Mouse (Mus musculus): ENCODE measurements at regions not wholly inside any gene's neighbourhood (a gene's known extent, or its start where the extent isn't known, plus 50 kb on each side); places are given as distances from the start of the nearest gene placed in this dataset.

DNA sequence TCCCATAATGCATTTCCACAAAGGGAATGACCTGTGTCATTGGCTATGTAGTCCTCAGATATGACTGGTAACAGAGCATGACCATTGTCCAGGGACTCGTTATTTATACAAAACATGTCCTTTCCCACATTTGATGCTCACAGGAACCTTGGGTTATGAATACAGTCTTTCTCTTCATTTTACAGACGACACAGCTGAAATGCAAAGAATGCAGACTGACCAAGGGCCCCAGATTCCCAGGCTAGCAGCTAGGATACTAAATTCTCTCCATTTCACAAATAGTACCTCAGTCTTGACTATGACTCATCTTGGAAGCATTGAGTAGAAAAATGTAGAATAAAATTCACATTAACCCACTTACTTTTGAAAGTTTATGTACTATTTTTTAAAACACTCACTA, 182.7 kb upstream of the Sox4 start:
- no peak for DNase-seq (ENCODE audit: low spot score in 2 of 2)
- no peak overlapping the region for H3K4me3 ChIP-seq
- no peak for TF ChIP-seq CTCF (conservative IDR thresholded peaks at IDR 0.05)
- no peak overlapping the region for H3K27ac ChIP-seq

DNA sequence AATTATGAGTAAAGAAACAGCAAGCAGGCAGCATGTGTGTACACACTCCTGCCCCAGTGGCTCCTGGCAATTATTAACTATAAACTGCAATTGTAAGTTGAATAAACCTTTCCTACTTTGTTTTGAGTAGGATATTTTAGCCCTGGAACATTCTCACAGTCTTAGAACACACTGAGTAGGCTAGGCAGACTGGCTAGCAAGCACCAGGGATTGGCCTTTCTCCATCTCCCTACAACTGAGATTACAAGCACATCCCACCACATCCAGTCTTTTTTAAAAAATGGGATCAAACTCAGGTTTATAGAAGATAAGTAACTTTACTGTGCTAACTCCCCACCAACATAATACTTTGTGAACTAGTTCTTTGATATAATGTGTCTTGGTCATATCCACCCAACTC, 174.0 kb upstream of the Sox4 start:
- Histone ChIP-seq H3K27ac (no peak overlapping the region), H3K4me3 (no peak overlapping the region)
- no peak for TF ChIP-seq CTCF (conservative IDR thresholded peaks at IDR 0.05)
- no peak for DNase-seq (ENCODE audit: low spot score in 2 of 2)

DNA sequence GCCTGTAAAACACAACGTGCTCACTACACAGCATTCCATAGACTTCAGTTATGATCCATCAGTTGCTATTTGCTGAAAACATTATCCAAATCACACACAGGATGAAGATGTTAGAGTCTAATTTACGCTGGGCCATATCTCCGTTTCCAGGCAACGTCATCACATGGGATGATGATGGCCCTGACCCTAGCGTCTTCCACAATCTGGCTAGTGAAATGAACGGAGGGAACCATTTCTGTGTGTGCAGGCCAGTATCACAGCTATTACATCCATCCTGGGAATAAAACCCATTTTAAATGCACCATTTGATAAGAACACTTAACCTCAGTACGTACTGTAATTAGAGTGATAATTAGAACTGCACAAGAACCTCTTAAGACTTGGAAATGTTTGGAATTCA, 170.0 kb upstream of the Sox4 start:
- no peak for DNase-seq (ENCODE audit: low spot score in 2 of 2)
- Histone ChIP-seq H3K4me3 (no peak overlapping the region), H3K27ac (no peak overlapping the region)
- no peak for TF ChIP-seq CTCF (conservative IDR thresholded peaks at IDR 0.05)

DNA sequence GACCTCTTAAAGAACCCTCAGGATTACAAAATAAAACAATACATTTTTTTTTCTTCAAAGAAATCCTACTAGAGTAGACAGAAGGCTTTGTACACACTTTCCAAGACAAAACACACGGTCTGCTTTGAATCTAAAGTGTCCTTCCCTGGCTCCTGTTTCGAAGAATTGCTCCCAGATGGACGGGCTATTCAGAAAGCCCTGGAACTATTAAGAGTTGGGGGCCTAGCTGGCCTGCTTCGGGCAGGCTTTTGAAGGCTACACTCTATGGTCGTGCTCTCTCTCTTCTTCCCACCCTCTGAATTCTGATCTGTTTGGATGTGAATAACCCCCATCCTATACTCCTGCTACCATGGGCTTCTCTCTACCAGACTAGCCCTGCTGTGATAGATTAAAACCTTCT, 167.6 kb upstream of the Sox4 start:
- DNase-seq (ENCODE audit: low spot score in 2 of 2) = no peak
- Histone ChIP-seq H3K27ac (no peak overlapping the region), H3K4me3 (no peak overlapping the region)
- no peak for TF ChIP-seq CTCF (conservative IDR thresholded peaks at IDR 0.05)

DNA sequence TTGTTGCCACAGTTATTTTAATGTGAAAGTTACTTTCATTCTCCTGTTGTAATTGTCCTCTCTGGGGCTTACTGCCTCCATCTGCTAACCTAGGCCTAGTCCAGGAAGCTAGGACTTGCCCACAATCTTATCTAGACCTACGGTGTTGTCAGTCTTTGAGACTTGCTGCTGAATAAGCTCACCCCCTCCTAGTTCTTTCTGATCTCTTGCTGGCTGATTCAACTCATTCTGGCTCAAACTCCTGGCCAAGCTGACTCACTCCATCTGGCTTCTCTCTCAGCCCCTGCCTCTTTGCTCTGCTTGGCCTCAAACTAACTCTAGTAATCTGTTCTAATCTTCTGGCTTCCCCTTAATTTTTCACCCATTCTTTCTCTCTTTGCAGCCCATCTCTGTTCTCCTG, 165.8 kb upstream of the Sox4 start:
- Histone ChIP-seq H3K27ac (no peak overlapping the region), H3K4me3 (no peak overlapping the region)
- no peak for TF ChIP-seq CTCF (conservative IDR thresholded peaks at IDR 0.05)
- DNase-seq (ENCODE audit: low spot score in 2 of 2) = peak in 1 of 2 experiments; percentile 34

DNA sequence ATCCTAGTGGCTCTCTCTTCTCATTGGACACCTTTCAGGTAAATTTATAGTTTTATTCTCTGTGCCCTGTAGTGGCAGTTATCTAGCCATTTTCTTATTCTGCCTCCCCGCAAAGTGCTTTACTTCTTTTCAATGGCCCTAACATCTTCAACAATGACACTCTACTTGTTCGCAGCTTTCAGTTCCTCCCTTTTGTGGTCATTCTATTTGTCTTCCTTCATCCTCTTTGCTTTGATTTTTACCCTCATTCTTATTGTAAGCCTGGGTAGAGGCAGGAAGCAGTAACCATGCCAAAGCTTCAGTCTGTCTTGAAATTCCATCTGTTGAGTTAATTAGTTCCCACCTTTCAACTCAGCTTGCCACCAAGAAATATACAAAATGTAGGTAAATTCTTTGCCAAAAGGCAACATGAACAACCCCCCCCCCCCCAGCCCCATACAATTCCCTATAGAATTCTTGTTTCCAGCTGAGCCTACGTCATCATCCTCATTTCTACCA, 161.5 kb upstream of the Sox4 start:
- TF ChIP-seq CTCF (conservative IDR thresholded peaks at IDR 0.05) = no peak
- no peak for DNase-seq (ENCODE audit: low spot score in 2 of 2)
- H3K27ac ChIP-seq = no peak overlapping the region
- H3K4me3 ChIP-seq = no peak overlapping the region

DNA sequence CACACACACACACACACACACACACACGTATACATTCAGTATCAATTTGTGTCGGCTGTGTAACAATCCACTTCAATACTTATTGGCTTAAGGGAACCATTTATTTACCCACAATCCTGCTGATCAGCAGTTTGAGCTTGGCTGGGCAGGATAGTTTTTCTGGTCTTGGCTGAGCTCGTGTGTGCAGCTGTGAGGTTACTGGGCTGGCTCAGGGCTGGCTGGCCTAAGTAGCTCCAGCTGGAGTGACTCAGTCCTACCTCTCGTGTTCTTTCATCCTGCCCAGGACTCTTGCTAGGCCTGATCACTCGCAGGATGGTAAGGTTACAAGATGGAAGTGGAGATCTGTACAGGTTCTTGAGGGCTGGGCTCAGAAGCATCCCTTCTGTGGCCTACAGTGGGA, 156.6 kb upstream of the Sox4 start:
- DNase-seq (ENCODE audit: low spot score in 2 of 2) = no peak
- H3K27ac ChIP-seq = no peak overlapping the region
- TF ChIP-seq CTCF (conservative IDR thresholded peaks at IDR 0.05) = no peak
- no peak overlapping the region for H3K4me3 ChIP-seq

DNA sequence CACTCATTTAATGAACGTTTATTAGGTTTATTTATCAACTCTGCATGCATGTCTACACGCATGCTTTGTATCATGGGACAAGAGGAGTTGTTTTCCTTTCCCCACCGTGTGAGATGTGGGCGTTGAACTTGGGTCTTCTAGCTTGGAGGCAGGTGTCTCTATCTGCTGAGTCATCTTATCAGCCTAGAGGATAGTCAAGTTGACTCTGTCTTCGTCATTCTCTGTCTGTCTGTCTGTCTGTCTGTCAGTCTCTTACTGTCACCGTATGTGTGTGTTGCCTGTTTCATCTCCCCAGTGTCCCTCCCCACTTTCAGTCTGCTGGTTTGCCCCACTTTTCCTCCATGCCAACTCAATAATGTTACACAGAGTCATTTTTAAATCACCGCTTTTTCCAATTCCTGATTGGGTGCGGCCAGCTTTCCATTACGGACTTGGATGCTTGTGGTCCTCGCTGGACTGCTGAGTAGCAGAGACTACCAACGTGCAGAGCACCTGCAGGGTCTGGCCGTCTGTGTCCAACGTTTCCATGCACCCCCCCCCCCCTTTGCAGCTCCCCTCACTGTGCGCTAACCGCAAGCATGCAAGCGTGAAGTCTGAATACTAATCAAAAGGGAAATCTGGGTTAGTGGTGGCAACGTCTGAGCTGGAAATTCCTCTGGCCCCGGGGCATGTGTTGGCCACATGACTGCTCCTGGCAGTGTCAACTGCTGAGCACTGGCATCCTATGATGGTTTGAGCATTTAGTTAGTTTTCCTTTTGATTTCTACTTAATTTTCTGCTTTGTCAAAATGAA, 155.7 kb upstream of the Sox4 start:
- TF ChIP-seq CTCF (conservative IDR thresholded peaks at IDR 0.05) = no peak
- no peak overlapping the region for H3K4me3 ChIP-seq
- no peak overlapping the region for H3K27ac ChIP-seq
- no peak for DNase-seq (ENCODE audit: low spot score in 2 of 2)

DNA sequence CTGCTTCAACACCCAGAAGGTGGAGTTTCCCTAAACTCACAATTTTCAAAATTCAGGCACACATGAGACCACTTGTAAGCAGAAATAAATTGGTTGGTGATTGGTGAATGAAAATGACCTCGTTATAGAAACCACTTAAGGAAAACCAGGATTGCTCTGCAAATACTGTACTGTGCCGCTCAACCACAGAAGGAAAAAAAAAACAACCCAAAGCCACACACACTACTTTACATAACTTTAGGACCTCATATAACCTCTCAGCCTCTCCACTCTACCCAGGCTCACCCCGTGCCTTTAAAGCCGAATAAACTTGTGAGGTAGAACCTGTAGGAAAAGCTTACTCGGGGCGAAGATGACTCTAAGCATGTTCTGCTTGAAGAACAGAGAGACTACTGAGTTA, 154.7 kb upstream of the Sox4 start:
- no peak overlapping the region for H3K4me3 ChIP-seq
- no peak for DNase-seq (ENCODE audit: low spot score in 2 of 2)
- no peak overlapping the region for H3K27ac ChIP-seq
- no peak for TF ChIP-seq CTCF (conservative IDR thresholded peaks at IDR 0.05)

DNA sequence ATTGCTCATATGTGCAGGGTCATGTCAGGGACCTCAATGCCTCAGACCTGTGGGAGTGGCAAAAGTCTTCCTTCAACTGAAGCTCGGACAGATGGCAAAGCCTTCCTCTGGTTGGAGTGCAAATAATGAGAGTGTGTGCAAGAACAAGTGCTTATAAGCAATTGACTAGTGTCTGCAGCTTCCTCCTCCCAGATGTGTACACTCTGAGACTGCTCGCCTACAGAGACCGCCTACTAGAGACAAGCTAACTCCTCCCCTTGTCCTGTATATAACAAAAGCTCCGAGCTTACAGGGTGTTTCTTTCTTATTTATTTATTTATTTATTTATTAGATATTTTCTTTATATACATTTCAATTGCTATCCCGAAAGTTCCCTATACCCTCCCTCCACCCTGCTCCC, 138.7 kb upstream of the Sox4 start:
- Histone ChIP-seq H3K4me3 (no peak overlapping the region), H3K27ac (no peak overlapping the region)
- DNase-seq (ENCODE audit: low spot score in 2 of 2) = no peak
- no peak for TF ChIP-seq CTCF (conservative IDR thresholded peaks at IDR 0.05)

DNA sequence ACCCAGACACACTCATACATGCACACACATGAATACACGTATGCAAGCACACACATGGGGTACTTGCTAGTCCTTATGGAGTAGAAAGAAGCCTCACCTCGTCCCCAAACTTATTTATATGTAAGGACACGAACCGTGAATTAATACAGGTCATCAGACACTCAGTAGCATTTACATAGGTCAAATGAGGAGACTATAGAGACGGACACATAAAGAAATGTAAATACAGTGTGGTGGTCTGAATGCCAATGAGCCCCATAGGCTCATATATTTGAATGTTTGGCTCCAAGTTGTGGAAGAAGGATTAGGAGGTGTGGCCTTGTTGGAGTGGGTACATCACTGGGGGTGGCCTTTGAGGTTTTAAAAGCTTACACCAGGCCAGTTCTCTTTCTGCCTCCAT, 133.3 kb upstream of the Sox4 start:
- H3K27ac ChIP-seq = no peak overlapping the region
- no peak overlapping the region for H3K4me3 ChIP-seq
- no peak for TF ChIP-seq CTCF (conservative IDR thresholded peaks at IDR 0.05)
- DNase-seq (ENCODE audit: low spot score in 2 of 2) = no peak

DNA sequence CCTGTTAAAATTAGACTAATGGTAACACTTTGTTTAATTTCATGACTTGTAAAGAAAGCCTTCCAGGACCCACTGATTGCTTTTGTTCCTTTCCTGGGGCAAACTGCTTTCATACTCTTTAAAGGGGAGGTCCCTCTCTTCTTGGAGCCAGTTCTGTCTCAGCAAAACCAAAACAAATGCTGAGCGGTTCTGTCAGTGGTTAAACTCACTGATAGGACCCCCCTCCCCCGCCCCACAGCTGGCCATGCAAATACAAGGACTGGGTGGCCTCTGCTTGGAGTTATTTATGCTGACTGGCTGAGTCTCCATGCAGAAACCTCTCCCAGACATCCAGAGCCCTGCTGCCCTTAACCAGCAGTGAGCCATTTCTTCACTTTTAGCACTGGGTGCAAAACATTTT, 127.6 kb upstream of the Sox4 start:
- Histone ChIP-seq H3K27ac (no peak overlapping the region), H3K4me3 (no peak overlapping the region)
- no peak for TF ChIP-seq CTCF (conservative IDR thresholded peaks at IDR 0.05)
- no peak for DNase-seq (ENCODE audit: low spot score in 2 of 2)

DNA sequence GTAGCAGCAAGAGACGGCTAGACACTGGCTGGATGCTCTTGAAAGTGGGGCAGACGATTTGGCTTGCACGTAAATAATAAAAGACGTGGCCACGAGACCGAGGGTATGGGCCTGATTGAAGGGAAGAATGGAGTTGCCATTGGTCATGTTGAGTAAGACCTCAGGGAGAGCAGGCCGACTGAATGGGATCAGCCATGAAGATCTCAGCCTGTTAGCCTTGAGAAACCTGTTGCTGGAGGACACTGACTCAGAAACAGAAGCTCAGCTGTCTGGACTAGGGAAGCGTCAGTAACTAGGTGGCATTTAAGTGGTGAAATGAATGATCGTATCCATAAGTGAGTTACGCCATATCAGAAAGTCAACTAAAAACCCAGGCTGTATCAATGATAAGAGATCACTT, 126.3 kb upstream of the Sox4 start:
- DNase-seq (ENCODE audit: low spot score in 2 of 2) = no peak
- Histone ChIP-seq H3K27ac (no peak overlapping the region), H3K4me3 (no peak overlapping the region)
- TF ChIP-seq CTCF (conservative IDR thresholded peaks at IDR 0.05) = no peak

DNA sequence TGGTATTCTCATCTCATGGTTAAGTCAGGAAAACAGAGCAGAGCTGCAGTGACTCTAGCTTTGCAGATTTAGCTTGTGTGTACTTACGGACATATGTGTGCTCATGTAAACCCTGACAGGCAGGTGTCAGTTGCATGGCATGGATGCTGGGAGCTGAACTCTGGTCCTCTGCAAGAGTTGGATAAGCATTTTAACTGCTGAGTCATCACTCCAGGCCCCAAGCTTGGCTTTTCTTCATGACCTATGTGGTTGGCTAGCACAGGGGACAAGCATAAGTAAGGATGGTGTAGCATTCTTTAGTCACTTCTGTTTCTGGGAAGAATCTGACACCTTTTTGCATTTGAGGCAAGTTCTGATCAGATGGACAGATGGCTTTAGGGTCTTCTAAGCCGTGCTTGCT, 120.1 kb upstream of the Sox4 start:
- TF ChIP-seq CTCF (conservative IDR thresholded peaks at IDR 0.05) = no peak
- Histone ChIP-seq H3K27ac (no peak overlapping the region), H3K4me3 (no peak overlapping the region)
- DNase-seq (ENCODE audit: low spot score in 2 of 2) = no peak
